Mouse (Mus musculus): ENCODE measurements at regions not wholly inside any gene's neighbourhood (a gene's known extent, or its start where the extent isn't known, plus 50 kb on each side); places are given as distances from the start of the nearest gene placed in this dataset.

- TF ChIP-seq POLR2A (IDR thresholded peaks at IDR 0.05; ENCODE audit: borderline replicate concordance, extremely low read depth, insufficient read depth, insufficient read length, poor library complexity, severe bottlenecking) (no peak), CTCF (IDR thresholded peaks at IDR 0.05; ENCODE audit: borderline replicate concordance, extremely low read depth, insufficient read depth, insufficient read length) (no peak)
Observed at GRCm38 (mm10) chr2:94590494-94590893, 152.6 kb upstream of the Api5 start.
